ENCODE assay signal across 16 mouse cellular contexts in genomic region chr7:136365318-136366211, GRCm38 (mm10).
DNase-seq lines count a peak whose midpoint lies in the region; ATAC-seq and TF ChIP-seq lines count a peak whose summit lies in the region.
"Had no signal": no experiment of that assay in that cellular context is flagged by ENCODE, and none has a peak within 500 bp of the region (broad histone marks: within the 10 kb centered on the region; RNA-seq: fewer than 3 reads in every experiment).

No protein-coding gene starts in this region.

- H3K4me1 ChIP-seq in forebrain, embryonic 12.5 days, result peaks cover 9% of the 10 kb centered on the region; the same call in 1 of the 2 replicates
- H3K4me1 ChIP-seq in forebrain, postnatal 0 days (ENCODE audit: insufficient read depth), result no peaks in the 10 kb centered on the region
- no peaks in the 10 kb centered on the region for H3K4me1 ChIP-seq in midbrain, embryonic 11.5 days (ENCODE audit: control insufficient read depth, insufficient read depth, low read length)
- H3K4me1 ChIP-seq in midbrain, embryonic 15.5 days, result no peaks in the 10 kb centered on the region
- peaks cover 6% of the 10 kb centered on the region; the same call in 1 of the 2 replicates for H3K4me1 ChIP-seq in limb, embryonic 13.5 days
- H3K4me1 ChIP-seq: lung, embryonic 15.5 days; stomach, embryonic 15.5 days had no signal

- DNase-seq in forebrain, postnatal 0 days, result no peak
- DNase-seq in midbrain, embryonic 11.5 days (ENCODE audit: low spot score, missing footprints), result peak; percentile 79
- DNase-seq in cerebellum, postnatal 10 days, result peak; percentile 20 to 31
- DNase-seq in gastrocnemius, adult 8-10 months (ENCODE audit: low spot score in 2 of 2), result no peak
- DNase-seq: adrenal gland, postnatal 10 days; kidney, adult 9 months; right cerebral cortex, postnatal 4 days; thymus, postnatal 36 days had no signal

- no peak overlapping the region for H3K4me2 ChIP-seq in forebrain, embryonic 12.5 days
- H3K4me2 ChIP-seq in forebrain, postnatal 0 days (ENCODE audit: low read depth), result no peak overlapping the region
- no peak overlapping the region for H3K4me2 ChIP-seq in midbrain, embryonic 11.5 days
- no peak overlapping the region for H3K4me2 ChIP-seq in midbrain, embryonic 15.5 days
- H3K4me2 ChIP-seq in limb, embryonic 13.5 days (replicated peaks), result no peak overlapping the region
- H3K4me2 ChIP-seq: heart, embryonic 11.5 days; lung, embryonic 15.5 days; stomach, embryonic 15.5 days had no signal

- no peaks in the 10 kb centered on the region for H3K27me3 ChIP-seq in forebrain, embryonic 12.5 days
- no peaks in the 10 kb centered on the region for H3K27me3 ChIP-seq in forebrain, postnatal 0 days (ENCODE audit: insufficient read depth, low read length)
- H3K27me3 ChIP-seq in midbrain, embryonic 11.5 days (ENCODE audit: control insufficient read depth, insufficient read depth, low read length), result no peaks in the 10 kb centered on the region
- H3K27me3 ChIP-seq in midbrain, embryonic 15.5 days (replicated peaks), result no peaks in the 10 kb centered on the region
- H3K27me3 ChIP-seq in limb, embryonic 13.5 days, result no peaks in the 10 kb centered on the region
- H3K27me3 ChIP-seq: lung, embryonic 15.5 days; stomach, embryonic 15.5 days had no signal

- no peak overlapping the region for H3K4me3 ChIP-seq in forebrain, embryonic 12.5 days (replicated peaks)
- H3K4me3 ChIP-seq in forebrain, postnatal 0 days (ENCODE audit: low read depth, low read length), result no peak overlapping the region
- H3K4me3 ChIP-seq in midbrain, embryonic 11.5 days (ENCODE audit: low read depth, low read length), result no peak overlapping the region
- H3K4me3 ChIP-seq in midbrain, embryonic 15.5 days, result no peak overlapping the region
- H3K4me3 ChIP-seq in limb, embryonic 13.5 days, result no peak overlapping the region
- H3K4me3 ChIP-seq: erythroblast, embryonic 14.5 days; lung, embryonic 15.5 days; stomach, embryonic 15.5 days had no signal

- no peak for TF ChIP-seq CTCF in forebrain, postnatal 0 days (IDR thresholded peaks at IDR 0.05; ENCODE audit: low read depth)

- no peak overlapping the region for H3K9ac ChIP-seq in forebrain, embryonic 12.5 days
- H3K9ac ChIP-seq in forebrain, postnatal 0 days, result no peak overlapping the region
- H3K9ac ChIP-seq in midbrain, embryonic 11.5 days (ENCODE audit: low read length), result no peak overlapping the region
- no peak overlapping the region for H3K9ac ChIP-seq in midbrain, embryonic 15.5 days
- no peak overlapping the region for H3K9ac ChIP-seq in limb, embryonic 13.5 days
- H3K9ac ChIP-seq: lung, embryonic 15.5 days; stomach, embryonic 15.5 days had no signal

- no peaks in the 10 kb centered on the region for H3K9me3 ChIP-seq in forebrain, embryonic 12.5 days
- no peaks in the 10 kb centered on the region for H3K9me3 ChIP-seq in forebrain, postnatal 0 days (ENCODE audit: low read length)
- H3K9me3 ChIP-seq in midbrain, embryonic 11.5 days (ENCODE audit: control insufficient read depth, low read length), result no peaks in the 10 kb centered on the region
- H3K9me3 ChIP-seq in midbrain, embryonic 15.5 days, result no peaks in the 10 kb centered on the region
- no peaks in the 10 kb centered on the region for H3K9me3 ChIP-seq in limb, embryonic 13.5 days
- H3K9me3 ChIP-seq: lung, embryonic 15.5 days; stomach, embryonic 15.5 days had no signal

- H3K27ac ChIP-seq in forebrain, embryonic 12.5 days, result no peak overlapping the region
- H3K27ac ChIP-seq in forebrain, postnatal 0 days (ENCODE audit: low read depth, low read length), result no peak overlapping the region
- H3K27ac ChIP-seq in midbrain, embryonic 11.5 days (ENCODE audit: low read depth, low read length), result no peak overlapping the region
- H3K27ac ChIP-seq in midbrain, embryonic 15.5 days, result no peak overlapping the region
- H3K27ac ChIP-seq in limb, embryonic 13.5 days, result no peak overlapping the region
- H3K27ac ChIP-seq: lung, embryonic 15.5 days; stomach, embryonic 15.5 days had no signal

- no peaks in the 10 kb centered on the region for H3K36me3 ChIP-seq in forebrain, embryonic 12.5 days (replicated peaks)
- no peaks in the 10 kb centered on the region for H3K36me3 ChIP-seq in forebrain, postnatal 0 days (ENCODE audit: insufficient read depth)
- no peaks in the 10 kb centered on the region for H3K36me3 ChIP-seq in midbrain, embryonic 11.5 days (ENCODE audit: control insufficient read depth, insufficient read depth, low read length)
- H3K36me3 ChIP-seq in midbrain, embryonic 15.5 days (replicated peaks), result no peaks in the 10 kb centered on the region
- no peaks in the 10 kb centered on the region for H3K36me3 ChIP-seq in limb, embryonic 13.5 days
- H3K36me3 ChIP-seq: lung, embryonic 15.5 days; stomach, embryonic 15.5 days had no signal

- peak; percentile 49; the same call in 1 of the 2 replicates for ATAC-seq in forebrain, embryonic 12.5 days (ENCODE audit: low FRiP score)
- no peak for ATAC-seq in forebrain, postnatal 0 days
- no peak for ATAC-seq in midbrain, embryonic 11.5 days (ENCODE audit: low FRiP score)
- no peak for ATAC-seq in midbrain, embryonic 15.5 days (replicated peaks)
- peak; percentile 81 for ATAC-seq in limb, embryonic 13.5 days (ENCODE audit: low FRiP score, low read depth)
- no peak for ATAC-seq in erythroblast, adult 5-6 weeks (replicated peaks; ENCODE audit: low FRiP score, poor library complexity, severe bottlenecking)

- WGBS in forebrain, embryonic 12.5 days, result 65% methylated on average over 7 of the region's 7 CpGs
- 43% methylated on average over 7 of the region's 7 CpGs for WGBS in forebrain, postnatal 0 days
- 61% methylated on average over 7 of the region's 7 CpGs for WGBS in midbrain, embryonic 11.5 days
- 33% methylated on average over 7 of the region's 7 CpGs for WGBS in midbrain, embryonic 15.5 days
- 56% methylated on average over 7 of the region's 7 CpGs for WGBS in limb, embryonic 13.5 days

Comparison
In these comparisons a context has a peak if more than half of its experiments do, and no peak if none do; other contexts are left out.
1. ATAC-seq: peak in forebrain, embryonic 12.5 days (single experiment) and limb, embryonic 13.5 days (single experiment); none in forebrain, postnatal 0 days (single experiment), midbrain, embryonic 11.5 days (single experiment), midbrain, embryonic 15.5 days (single experiment) and erythroblast, adult 5-6 weeks (single experiment).
2. DNase-seq: peak in midbrain, embryonic 11.5 days (single experiment) and cerebellum, postnatal 10 days (2 of 2); none in forebrain, postnatal 0 days (single experiment) and gastrocnemius, adult 8-10 months (0 of 2).